Mouse (Mus musculus) kidney, adult 9 months (tissue): ENCODE measurements around the gene Mob1a.

ENCODE experiments used
- DNase-seq: peaks from one replicate; pipeline ENCODE4 v3.0.0; 2022

The Mob1a gene

GRCm38 (mm10) chr6:83392166-83392780 lies 66.5 kb downstream of the Mob1a start:
- peak; percentile 37 for DNase-seq
